Mouse (Mus musculus): ENCODE results near the gene Rxfp2.
A peak's percentile ranks its signal among the peaks of the same experiment; 100 is the strongest.

Gene Rxfp2

GRCm38 (mm10) chr5:150046438-150046837 lies 28.0 kb downstream of the Rxfp2 start:
- no peak for DNase-seq

DNA sequence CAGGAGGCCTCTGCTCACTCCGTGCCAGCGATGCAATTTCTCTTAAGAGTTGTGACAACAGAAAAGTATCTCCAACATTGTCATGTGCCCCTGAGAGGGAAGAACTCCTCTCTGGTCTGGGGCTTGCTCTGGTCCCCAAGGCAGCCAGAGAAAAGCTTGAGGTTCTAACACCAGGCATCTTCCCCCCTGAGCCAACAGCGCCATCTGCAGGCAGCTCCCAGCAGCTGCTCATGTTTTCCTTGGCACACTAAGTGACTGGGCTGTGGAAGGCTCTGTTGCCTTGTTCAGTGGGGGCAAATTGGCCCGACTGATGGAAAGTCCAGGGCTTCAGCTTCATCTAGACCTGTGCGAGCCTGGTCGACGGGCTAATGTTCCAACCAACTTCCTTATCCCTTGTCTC lies 31.5 kb downstream of the Rxfp2 start:
- DNase-seq, result no peak

DNA sequence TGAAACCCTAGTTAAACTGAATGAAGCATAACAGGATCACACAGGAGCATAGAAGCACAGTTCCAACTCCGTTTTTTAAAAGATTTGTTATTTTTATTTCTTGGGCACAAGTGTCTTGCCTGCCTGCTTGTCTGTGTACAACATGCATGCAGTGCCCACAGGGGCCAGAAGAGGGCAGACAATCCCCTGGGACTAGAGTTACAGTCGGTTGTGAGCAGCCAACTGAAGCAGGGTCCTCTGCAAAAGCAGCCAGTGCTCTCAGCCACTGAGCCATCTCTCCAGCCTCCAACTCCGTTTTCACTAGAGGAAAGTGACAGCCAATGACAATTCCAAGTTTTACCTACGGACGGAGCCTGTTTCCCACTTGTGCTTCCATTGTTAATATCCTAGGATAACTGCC lies 33.4 kb downstream of the Rxfp2 start:
- DNase-seq, result no peak

DNA sequence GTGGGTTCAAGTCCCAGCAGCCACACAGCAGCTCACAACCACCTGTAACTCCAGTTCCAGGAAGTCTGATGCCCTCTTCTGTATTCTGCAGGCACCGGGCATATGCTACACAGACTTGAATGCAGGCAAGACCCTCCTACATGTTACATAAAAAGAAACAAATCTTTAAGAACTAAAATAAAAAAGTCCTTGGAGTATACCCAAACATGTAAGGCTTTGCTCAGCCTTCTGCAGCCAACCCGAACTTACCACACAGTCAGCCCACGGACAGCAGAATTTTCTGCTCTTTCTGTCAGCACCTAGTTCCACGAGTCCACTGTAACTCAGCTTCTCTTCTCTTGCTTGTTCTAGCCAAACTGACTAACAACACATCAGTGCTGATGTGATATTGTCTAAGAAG lies 34.8 kb downstream of the Rxfp2 start:
- DNase-seq, result no peak

GRCm38 (mm10) chr5:150053956-150054355 lies 35.5 kb downstream of the Rxfp2 start:
- no peak for DNase-seq

- DNase-seq, result no peak
Observed at GRCm38 (mm10) chr5:150055322-150055721, 36.8 kb downstream of the Rxfp2 start.

- DNase-seq, result no peak
Observed at GRCm38 (mm10) chr5:150056056-150056455, 37.6 kb downstream of the Rxfp2 start.

- no peak for DNase-seq
Observed at GRCm38 (mm10) chr5:150058845-150059244, 40.4 kb downstream of the Rxfp2 start.

DNA sequence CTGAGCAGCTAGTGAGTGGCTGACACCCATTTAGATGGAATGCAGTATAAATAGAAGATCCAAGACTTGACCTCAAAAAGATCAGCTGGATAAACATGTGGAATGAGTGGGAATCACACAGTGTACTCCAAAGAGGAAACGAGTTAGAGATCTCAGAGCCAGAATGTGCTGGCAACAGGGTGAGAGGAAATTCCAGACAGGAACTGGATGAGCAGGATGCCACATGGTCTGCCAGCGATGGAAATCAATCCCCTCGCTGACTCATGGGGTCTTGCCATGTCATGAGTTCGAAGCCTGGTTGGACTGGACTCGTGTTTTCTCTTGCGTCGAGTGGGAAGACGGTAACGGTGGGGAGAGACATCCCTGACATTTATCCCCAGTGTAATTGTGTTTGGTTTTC lies 41.0 kb downstream of the Rxfp2 start:
- no peak for DNase-seq

DNA sequence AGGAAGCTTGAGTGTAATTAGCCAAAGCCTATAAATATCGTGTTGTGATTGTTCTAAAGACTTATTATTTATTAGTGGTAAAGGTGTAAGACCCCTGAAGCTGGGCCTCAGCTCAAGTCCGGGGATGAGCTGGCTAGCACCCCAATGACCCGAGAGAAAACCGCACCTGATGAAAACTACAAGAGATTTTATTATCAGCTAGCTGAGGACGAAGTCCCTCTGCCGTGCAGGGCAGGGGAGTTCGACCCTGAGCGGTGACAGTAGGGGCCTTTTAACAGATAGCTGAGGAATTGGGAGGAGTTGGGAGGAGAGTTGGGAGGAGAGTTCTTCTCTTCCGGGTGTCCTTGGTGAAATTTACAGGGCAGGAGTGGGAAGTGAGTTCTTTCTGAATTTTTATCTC lies 42.6 kb downstream of the Rxfp2 start:
- DNase-seq, result no peak

DNA sequence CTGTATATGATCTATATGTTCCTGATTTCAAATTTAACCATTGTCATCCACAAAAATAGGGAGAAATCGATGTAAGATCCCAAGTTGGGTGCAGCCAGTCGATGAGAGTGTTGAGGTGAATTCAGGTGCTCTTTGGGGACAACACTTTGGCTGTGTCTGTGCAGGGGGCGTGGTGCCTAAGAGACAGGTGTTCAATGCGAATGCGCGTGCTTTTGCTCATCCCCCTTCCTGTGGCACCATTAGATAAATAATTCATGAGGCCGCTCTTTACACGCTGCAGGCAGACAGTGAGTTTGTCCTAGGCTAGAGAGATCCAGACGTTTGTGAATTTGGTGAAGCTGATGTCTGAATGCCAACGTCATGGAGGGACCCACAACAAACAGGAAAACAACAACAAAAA lies 45.8 kb downstream of the Rxfp2 start:
- DNase-seq, result no peak

- DNase-seq, result peak; percentile 12 to 15
Observed at GRCm38 (mm10) chr5:150070086-150070485, 51.6 kb downstream of the Rxfp2 start.

- no peak for DNase-seq
Observed at GRCm38 (mm10) chr5:150071738-150072137, 53.3 kb downstream of the Rxfp2 start.

- no peak for DNase-seq
Observed at GRCm38 (mm10) chr5:150079866-150080797, 61.7 kb downstream of the Rxfp2 start.

GRCm38 (mm10) chr5:150082696-150083095 lies 64.2 kb downstream of the Rxfp2 start:
- DNase-seq, result no peak

DNA sequence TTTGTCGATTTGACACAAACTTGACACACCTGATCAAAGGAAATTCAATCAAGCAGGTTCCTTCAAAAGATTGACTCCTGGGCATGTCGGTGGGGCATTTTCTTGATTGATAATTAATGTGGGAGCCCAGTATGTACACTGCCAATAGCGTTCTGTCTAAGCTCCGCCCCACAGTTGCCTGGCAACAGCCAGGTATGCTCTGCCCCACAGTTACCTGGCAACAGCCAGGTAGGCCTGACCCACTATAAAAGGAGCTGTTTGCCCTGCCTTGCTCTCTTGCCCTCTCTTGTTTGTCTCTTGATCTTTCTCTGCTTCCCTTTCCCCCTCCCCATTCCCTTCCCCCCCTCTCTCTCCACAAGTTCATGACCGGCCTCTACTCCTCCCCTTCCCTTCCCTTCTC lies 64.7 kb downstream of the Rxfp2 start:
- DNase-seq, result no peak

- peak; percentile 33 to 62 for DNase-seq
Observed at GRCm38 (mm10) chr5:150097620-150098019, 79.1 kb downstream of the Rxfp2 start.

- DNase-seq, result no peak
Observed at GRCm38 (mm10) chr5:150098754-150099153, 80.3 kb downstream of the Rxfp2 start.

DNA sequence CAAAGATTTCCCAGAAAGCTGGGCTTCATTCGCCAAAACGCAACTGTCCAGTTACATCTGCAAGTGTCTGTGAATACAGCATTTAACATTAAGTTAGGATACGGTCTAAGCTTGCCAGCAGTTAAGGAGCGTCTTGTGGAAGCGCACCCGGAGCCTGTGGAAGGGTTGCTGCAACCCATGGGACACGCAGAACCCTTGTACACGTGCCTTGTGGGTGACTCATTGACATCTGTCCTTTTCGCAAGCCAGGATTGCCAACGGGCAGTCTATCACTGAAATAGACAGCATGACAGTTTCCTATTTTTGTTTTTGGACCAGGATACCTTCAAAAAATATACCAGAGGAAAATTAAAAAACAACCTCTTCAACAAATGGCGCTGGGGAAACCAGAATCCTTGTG lies 83.3 kb downstream of the Rxfp2 start:
- no peak for DNase-seq

DNA sequence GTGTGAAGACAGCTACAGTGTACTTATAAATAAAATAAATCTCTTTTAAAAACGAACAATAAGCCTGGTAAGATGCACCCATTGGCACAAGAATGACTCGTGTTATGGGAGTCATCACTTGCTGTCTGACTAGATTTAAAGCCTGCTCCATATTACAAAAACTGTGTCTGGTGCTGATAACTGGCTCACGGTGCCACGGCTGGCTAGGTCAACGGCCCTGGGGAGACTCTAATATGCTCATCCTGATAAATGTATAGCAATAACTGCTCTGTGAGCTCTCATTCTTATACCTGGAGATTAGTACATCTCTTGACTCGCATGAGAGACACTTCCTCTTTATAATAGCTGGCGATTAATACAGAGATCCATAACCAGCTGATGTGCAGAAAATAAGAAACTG lies 87.9 kb downstream of the Rxfp2 start:
- DNase-seq, result no peak

GRCm38 (mm10) chr5:150111236-150111635 lies 92.8 kb downstream of the Rxfp2 start:
- DNase-seq, result no peak

DNA sequence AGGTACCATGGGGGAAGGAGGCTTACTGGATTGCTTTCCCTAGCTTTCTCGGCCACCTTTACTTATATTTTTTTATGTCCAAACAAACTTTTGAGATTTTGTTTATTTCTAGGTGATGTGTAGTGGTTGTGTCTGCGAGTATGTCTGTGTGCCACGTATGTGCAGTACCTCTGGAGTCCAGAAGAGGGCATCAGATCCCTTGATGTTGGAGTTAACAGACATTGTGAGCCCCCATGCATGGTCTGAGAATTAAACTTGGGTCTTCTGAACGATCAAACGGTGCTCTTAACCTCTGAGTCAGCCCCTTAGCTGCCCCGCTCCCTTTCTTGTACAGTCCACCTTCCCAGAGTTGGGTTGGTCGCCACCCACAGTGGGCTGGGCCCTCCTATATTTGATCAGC lies 95.5 kb downstream of the Rxfp2 start:
- DNase-seq, result no peak

DNA sequence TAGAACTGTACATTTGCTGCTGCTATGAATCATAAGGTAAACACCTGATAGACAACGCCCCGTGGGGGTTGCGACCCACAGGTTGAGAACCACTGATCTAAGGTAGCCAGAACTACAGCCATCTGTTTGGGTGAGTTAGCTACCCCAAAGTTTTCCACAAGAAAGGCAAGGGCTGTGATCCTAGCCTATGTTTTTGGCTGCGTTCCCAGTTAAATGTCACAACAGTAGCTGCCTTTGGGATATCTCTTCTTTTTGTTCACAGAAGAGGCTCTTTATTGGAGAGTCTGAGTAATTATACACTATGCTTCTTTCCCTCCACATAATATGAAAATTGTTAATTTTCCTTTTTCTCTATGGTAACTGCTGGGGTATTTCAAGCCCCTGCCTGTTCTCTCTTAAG lies 96.3 kb downstream of the Rxfp2 start:
- no peak for DNase-seq

DNA sequence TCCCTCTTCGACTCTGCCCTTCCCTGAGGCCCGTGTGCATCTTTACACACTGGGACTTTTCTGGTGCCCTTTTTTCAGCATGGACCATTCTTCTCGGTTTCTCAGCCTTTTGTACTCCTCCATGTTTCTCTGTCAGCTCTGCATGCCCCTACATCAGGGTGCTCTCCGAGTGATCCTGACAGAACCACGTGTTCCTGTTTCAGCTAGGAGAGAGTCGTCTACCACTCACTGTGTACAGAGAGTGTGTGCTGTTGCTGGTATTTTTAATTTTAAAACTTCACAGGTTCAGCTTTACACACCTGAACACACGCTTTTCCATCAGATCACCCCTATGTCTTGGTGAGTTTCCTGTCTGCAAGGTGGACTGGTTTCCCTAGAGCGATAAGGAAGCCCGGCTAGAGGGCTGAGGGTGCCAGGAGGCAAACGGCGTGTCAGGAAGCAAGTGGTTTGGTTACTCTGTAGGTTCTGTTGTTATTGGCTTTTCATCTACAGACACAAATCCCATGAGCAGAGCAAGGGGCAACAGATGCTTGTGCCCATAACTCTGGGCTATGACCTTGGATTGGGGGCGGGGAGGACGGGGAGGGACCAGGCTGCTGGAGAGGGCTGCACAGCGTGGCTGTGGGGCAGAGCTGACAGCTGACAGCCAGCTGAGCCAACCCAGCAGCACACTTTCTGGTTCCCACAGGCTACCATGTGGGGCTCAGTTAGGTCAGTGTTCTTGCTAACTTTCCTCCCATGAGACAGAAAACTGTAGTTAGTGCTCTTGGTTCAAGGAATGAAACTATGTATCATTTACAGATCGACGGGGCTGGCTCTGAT lies 97.0 kb downstream of the Rxfp2 start:
- DNase-seq, result no peak
